Mouse (Mus musculus) testis, postnatal 10 days (tissue): ENCODE measurements around the gene Acsf2.
"Not testable (repeated sequence)": the region's sequence is repeated elsewhere in the genome, so short reads cannot be mapped to it uniquely, and the experiment has no call there.

ENCODE experiments used
- DNase-seq: peaks from one replicate; pipeline ENCODE4 v3.0.0; 2021; ENCODE audit warnings: low spot score

The Acsf2 gene

DNA sequence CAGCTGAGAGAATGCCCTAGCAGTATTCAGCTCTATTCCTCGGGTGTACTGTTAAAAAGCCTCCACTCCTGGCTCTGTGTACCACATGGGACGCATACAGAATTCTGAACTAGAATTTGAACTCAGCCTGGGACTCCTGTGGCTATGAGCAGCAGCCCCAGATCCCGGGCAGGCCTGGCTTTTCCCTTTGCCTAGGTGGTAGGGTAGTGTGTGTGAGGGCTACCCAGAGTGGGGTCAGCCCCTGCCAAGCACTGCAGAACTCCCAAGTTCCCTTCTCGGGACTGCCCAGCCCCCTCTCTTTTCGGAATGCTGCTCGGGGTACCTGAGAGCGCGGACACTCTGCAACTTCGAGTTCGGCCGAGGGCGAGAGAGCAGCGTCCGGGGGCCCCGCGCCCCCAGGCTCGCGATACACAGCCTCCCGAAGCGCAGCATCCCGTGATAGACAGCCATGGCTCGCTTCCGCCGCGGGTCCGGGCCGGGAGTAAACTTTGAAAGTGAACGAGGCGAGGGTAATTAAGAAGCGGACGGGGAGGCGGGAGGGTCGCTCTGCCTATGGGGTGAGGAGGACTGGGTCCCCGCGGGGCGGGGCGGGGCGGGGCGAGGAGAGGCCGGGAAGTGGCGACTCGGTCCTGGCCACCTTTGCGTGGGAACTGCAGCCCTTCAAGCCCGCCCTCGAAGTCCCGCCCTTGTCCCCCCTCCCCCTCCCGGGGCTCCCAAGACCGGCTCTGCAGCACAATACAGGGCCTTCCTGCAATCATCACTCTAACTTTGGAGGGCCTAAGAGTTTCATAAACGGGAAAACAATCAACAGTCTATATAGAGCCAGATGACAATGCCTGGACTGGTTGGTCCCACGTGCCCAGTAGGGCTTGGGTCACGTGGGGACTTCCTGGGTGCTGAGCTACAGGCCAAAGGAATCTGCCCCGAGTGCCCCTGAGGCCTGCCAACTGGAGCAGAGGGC, at the start of gene Acsf2:
Gene Acsf2 (minus strand): TSS at position 551 of the 961 bp plus-strand sequence.
- DNase-seq = peak; percentile 91

DNA sequence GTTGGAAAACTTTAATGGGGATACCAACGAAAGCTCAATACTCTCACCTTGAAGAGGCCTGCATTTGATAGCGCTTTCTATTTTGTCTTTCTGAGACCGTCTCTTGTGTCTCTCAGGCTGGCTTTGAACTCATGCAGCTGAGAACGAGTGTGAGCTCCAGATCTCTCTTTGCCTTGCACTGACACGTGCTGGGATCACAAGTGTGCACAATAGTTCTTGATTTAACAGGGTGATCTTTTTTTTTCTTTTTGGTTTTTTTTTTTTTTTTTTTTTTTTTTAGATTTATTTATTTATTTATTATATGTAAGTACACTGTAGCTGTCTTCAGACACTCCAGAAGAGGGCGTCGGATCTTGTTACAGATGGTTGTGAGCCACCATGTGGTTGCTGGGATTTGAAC, 49.6 kb upstream of the Acsf2 start:
- not testable (repeated sequence) for DNase-seq

DNA sequence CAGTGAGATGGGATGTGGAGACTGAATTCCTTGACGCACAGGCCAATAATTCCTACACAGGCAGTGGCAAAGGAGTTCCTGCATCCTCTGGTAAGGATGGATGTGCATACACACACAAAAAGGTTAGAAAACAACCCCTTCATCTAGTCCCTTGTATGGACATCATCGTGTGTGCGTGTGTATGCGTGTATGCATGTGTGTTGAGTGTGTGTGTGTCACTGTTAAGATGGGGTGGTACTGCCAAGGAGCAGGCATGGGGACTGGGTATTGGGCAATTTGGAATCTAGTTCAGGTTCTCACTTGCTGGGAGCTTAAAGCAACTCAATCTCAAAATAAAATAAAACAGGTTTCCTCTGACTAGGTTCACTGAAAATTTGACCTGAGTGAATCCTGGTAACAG, 44.8 kb upstream of the Acsf2 start:
- DNase-seq = no peak

DNA sequence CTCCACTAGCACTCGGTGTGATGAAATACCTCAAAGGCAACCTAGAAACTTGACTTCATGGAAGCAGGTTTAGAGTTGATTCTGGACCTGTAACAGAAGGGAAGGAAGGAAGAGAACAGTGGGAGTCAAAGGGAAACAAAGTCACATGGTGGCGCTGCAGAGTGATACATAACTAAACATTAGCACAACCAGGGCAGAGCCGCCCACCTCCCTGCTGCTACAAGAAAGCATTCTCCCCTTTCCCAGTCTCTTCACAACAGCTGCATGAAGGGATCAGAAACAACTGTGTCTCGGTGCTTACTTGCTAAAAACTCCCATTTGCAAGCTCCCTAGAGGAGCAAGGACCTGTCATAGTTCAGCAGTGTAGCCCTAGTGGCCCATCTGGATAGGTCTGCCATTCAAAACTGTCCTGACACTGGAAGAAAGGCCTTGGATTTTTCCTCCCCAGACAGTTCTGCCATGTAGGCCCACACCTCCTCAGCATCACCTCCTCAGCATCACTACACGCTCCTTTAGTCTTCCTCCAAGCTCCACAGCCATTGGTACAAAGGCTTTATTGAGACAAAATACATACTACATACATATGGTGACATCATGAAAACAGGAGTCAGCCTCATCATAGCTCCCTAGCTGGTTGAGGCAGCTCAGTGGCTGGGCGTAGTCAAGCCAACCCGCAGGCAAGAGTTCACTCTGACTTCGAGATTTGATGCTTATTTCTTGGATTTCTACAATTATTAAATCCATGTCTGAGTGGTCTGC, 43.0 kb upstream of the Acsf2 start:
- DNase-seq = no peak

DNA sequence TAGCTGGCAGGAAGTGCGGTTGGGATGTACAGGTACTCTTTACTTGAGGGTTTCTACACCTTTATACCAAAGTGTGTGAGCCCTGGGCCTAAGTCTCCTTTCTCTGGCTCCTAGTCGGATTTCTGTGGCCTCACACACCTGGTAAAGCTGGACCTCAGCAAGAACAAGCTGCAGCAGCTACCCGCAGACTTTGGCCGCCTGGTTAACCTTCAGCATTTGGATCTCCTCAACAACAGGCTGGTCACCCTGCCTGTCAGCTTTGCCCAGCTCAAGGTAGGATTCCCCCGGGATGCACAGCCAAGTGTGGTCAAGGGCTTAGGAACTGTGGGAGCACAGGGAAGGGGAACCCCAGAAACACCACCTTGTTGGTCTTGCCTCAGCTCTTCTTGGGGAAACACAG, 32.8 kb upstream of the Acsf2 start:
- no peak for DNase-seq

DNA sequence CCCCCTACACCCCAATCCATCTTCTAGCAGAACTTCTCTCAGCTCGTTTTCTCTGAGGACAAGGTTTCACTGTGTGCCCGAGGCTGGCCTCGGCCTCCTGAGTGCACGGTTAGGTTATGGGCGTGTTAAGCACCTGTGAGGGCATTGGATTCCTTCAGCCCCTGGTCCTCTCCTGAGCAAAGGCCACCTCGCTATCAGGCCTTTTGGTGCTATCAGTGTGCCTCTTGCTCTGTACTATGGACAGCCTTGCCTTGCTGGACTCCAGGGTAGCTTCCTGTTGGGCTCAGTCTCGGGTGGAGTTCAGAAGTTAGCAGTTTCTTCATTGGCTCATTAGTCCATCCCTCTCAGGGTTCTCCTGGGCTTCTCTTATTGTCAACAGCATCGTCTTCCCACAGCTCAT, 31.3 kb upstream of the Acsf2 start:
- no peak for DNase-seq

DNA sequence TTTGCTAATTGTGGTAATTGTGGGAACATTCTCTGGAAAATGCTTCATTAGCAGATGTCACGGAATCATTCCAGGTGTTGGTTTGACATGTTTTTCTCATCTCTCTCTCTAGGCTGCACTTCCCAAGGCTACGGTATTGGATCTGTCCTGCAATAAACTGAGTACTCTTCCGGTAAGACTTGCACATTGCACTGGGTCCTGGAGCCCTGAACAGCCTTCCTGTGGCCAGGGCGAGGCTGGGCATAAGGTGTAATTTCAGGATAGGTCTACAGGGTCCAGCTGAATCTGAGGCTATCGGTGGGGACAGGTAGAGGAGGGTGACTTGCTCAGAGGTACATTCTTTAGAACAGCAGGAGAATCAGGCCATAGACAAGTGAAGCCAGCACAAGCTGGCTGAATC, 30.3 kb upstream of the Acsf2 start:
- DNase-seq = no peak

DNA sequence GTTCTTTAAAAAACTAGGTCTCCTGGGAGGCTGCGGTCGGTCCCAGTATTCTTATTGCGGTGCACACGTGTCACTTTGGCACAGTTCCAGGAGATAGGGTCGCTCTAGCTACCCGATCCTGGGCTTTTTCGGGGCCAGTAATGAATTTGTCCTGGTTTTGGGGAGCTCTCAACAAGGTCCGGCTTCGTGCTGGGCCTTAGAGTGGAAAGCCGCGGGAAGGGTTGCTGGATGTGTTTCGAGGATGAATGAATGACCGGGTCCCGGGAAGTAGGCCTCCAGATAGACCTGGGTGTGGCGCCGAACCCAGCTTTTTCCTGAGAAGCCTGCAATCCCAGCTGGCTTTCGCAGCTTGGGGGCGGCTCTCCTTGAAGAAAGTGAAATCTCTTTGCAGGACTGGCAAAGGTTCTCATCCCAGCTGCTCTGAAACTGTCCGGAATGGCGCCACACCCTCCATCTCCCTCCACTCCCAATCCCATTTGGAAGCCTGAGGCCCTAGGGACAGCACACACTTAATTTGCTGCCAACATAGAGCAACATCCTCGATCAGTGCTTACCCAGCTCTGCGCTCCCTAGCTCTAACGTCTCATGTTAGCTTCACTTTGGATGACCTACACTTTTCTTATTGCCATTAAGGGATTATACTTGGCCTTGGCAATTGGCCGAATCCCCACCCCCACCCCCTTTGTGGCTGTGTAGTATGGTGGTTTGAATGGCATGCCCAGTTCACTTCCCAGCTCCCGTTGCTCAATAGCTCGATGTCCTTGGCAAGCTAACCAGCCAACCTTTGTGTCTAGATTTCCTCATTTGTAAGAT, 28.7 kb upstream of the Acsf2 start:
- DNase-seq = peak; percentile 60

DNA sequence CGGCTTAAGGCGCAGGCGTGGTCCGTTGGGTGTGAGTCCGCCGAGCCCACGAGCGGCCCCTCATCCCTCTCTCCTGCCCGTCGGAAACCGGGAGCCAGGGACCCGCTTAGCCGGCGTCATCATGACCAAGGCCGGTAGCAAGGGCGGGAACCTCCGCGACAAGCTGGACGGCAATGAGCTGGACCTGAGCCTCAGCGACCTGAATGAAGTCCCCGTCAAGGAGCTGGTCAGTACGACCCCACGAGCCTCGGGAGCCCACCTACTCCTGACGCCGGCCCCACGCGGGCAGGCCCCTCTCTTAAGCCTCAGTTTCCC, 28.2 kb upstream of the Acsf2 start:
- no peak for DNase-seq

DNA sequence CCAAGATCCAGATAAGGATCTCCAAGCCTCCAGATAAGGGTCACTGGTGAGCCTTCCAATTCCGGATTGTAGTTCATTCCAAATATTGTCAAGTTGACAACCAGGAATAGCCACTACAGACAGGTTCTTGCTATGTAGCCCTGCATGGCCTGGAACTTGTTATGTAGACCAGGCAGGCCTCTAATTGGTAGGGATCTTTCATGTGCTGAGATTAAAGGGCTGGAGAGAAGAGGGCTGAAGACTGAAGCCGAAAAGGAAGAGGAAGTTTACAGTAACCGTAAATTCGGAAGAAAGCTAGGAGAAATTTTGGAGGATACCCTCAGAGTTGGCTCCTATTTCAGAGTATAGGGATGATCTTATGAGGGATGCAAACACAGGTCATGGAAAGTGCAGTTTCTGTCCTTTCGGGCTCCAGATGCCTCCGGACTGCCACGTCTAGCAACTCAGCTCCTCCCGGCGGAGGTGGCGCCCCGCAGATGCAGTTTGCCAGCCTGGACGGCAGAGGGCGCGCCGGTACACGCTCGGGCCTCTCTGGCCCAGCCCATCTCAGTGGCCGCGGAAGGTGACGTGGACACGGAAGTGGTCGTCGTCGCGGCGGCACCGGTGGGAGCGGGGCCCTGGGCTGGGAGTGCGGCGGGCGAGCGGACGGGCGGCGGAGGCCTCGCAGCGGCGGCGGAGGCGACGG, 27.7 kb upstream of the Acsf2 start, which contains the start of gene Lrrc59:
Gene Lrrc59 (plus strand): TSS at position 569 of the 685 bp plus-strand sequence.
- DNase-seq = peak; percentile 96

DNA sequence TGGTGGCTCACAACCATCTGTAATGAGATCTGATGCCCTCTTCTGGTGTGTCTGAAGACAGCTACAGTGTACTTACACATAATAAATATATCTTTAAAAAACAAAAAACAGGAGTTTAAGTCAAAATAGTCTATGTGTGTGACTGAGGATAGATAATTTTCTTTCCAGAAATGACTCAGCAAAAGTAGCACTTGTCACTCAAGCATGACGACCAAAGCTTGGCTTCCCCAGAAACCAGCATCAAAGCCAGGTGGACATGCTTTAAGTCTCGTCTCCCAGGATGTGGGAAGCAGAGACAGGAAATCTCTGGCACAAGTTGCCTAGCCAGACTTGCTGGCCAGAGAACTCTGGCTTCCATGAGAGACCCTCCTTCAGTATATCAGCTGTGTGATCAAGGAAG, 20.5 kb upstream of the Acsf2 start:
- no peak for DNase-seq

DNA sequence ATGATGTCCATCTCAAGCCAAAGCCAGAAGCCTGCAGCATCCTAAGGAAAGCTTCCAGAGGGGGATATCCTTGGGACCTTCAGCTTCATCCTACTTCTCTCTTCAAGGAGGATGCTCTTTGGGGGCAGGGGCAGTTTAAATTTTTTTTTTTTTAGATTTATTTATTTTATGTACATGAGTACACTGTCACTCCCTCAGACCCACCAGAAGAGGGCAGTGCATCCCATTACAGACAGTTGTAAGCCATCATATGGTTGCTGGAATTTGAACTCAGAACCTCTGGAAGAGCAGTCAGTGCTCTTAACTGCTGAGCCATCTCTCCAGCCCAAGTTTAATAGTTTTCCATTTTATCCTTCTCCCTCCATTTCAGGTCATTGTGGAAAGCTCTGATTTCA, 19.8 kb upstream of the Acsf2 start:
- DNase-seq = no peak

DNA sequence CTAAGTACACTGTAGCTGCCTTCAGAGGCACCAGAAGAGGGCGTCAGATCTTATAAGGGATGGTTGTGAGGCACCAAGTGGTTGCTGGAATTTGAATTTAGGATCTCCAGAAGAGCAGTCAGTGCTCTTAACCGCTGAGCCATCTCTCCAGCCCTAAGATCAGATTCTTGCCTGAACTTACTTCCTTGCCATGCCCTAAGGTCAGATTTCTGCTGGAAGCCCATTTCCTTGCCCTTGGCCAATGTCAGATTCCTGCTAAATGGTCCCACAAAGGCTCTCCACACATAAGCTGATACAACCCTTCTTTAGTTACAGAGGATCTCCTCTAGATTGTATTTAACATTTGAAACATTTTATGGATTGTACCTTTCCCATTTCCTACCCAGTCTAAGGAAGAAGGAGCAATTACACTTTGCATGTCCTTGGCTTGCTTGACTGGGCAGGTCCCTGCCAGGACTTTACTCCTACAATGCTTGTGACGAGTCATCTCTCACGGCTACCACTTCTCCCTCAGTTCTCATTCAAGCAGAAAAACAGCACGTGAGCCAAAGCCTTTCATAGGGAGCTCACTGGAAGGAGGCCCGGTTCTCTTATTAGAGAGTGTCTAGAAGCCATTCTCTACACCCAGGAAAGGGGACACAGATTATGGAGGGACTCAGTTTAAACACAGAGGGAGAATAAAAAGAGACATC, 19.2 kb upstream of the Acsf2 start:
- DNase-seq = no peak

DNA sequence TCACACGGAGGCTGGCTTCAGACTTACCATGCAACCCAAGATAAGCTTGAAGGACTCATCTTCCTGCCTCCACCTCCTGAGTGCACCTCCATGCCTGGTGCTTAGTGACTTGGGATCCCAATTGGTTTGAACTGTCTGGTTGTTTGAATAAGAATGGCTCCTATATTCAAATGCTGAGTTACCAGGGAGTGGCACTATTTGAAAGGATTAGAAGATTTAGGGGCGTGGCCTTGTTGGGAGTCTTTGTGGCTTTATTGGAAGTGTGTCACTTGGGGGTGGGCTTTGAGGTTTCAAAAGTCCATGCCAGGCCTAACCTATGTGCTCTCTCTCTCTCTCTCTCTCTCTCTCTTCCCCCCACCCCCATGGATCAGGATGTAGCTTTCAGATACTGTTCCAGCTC, 16.0 kb upstream of the Acsf2 start:
- no peak for DNase-seq

DNA sequence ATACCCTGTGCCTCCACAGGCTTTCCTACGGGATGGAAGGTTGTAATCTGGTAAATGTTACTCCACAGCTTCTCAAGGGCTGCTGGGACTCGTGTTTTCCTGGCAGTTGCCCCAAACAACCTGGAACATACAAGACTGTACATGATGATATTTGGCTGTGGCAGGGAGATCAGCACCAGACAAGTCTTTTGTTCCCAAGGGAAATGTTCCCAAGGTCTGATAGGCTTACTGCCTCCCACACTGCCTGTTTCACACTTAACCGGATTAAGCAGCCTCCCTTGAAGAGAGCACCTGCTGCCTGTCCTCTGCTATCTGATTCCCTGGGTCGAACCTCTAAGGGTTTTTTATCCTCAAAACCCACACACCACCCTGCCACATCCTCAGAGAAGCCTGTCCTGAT, 13.8 kb upstream of the Acsf2 start:
- no peak for DNase-seq

DNA sequence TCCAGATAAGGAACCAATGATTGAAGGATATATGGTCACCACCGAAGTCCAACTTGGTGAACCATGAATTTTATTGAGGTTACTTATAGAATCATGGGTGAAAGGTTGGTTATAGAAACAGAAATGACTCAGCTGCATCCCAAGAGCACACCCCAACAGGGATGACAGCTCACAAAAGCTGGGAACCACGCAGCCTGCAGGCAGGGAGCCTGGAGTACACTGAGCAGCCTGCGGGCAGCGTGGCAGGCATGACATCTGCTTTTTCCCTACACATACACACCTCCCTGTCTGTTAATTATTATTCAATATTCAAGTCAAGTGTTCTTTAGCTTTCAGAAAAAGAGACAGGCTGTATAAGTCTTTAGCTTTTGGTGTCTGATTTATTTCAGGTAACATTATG, 12.9 kb upstream of the Acsf2 start:
- no peak for DNase-seq

DNA sequence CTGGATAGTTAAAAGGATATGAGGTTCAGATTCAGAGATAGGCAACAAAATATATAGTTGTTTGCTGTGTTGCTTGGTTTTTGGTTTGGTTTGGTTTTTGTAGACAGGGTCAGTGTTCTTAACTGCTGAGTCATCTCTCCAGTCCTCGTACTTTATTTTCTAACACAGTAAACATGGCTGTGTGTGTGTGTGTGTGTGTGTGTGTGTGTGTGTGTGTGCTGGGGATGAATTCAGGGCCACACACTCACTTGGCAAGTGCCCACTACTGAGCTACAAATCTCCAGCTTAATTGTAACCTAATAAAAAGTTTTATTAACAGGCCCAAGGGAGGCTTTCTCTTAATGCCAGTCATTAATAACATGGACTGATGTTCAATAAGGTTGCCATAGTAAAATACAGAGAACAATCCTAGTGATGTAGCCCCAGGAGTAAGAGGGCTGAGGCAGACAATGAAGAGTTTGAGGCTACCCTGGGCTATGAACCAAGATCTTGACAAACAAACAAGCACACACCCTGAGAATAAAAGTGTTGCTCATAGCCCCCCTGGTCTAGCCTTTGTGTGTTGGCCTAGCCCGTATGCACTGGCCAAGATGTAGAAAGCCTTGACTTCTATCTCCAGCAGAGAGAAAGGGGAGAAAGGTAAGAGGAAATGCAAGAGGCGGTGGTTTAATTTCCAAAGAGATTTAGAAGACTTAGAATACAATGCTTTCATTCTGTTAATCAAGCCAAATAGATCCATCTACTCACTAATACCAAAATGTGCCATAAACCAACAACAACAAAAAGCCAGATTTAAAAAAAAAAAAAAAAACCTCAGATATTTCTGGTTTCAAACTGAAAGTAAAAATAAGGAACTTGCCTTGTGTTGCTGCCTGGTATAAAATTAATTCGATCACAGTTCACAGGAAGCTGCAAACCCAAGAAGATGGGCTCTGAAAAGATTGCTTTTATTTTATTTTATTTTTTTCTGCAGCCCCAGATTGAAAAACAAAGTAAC, 9.4 kb upstream of the Acsf2 start:
- no peak for DNase-seq

DNA sequence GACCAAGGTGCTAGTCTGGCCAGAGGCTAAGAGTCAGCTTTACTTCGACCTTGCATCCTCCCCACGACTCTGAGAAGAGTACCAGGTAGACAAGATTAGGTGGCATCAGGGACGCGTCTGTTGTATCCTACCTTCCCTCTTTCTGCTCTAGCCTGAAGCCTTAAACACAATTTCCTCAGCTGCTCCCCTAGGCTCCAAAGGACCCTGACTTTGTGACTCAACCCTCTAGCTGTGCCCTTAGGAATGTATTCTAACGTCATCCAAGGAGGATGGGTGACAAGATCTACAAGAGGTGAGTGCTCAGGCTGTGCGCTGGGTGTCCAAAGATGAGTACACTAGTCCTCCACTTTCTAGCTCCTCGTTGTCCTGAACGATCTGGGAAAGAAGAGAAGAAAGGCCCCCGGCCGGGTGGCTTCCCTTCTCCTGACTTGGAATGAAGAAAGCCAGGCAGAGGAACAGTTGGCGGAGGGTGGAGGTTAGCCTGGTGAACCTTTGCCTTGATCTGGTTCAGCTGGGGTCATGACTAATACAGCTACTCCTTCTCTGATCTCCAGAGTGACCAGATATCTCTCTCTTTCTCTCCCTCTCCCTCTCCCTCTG, 785 bp upstream of the Acsf2 start:
- DNase-seq = no peak

DNA sequence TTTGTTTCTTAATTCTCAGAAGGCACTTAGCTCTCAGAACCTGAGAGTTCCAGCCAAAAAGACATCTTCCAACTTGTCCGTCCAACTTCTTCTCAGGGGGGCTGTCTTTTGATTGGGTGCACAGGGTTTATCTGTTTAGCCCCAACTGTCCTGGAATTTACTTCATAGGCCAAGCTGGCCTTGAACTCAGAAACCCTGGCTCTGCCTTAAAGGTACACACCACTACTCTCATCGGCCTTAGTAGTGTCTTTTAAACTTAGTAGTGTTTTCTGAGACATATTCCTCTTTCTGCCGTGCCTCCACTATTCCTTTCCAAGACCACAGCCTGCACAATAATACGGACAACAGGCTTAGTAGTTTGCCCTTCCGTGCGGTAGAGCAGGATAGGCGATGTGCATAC, 1.2 kb downstream of the Acsf2 start:
- DNase-seq = no peak
